Mouse (Mus musculus) stomach, embryonic 14.5 days (tissue): ENCODE measurements around the gene Creb5. TPM values are rescaled to one million over a fixed set of nuclear protein-coding genes. Genes with fewer than 3 reads are reported as not detected.
A peak's percentile ranks its signal among the peaks of the same experiment; 100 is the strongest.

Source experiments
- ATAC-seq: fragments of 200-750 bp; cut with Nextera tagmentation; 2 replicates; pipeline ENCODE4 v1.8.0; 2017; ENCODE audit warnings: low read depth, moderate TSS enrichment; ENCODE audit not compliant: insufficient number of reproducible peaks, insufficient read depth, low FRiP score
- H3K27ac ChIP-seq: fragments of 300-500 bp; sonication (generic); 2 replicates; pipeline ENCODE4 v1.5.1; 2014; ENCODE audit warnings: mild to moderate bottlenecking, low read length, moderate library complexity, mixed read lengths
- H3K27me3 ChIP-seq: fragments of 300-500 bp; sonication (generic); 2 replicates; pipeline ENCODE4 v1.6.1; 2014; ENCODE audit warnings: low read length, control low read depth, mixed read lengths; ENCODE audit not compliant: control insufficient read depth, insufficient read depth
- H3K36me3 ChIP-seq: fragments of 300-500 bp; sonication (generic); 2 replicates; pipeline ENCODE4 v1.6.1; 2014; ENCODE audit warnings: mild to moderate bottlenecking, control low read depth, low read length, moderate library complexity, mixed read lengths; ENCODE audit not compliant: control insufficient read depth, insufficient read depth
- H3K4me1 ChIP-seq: fragments of 300-500 bp; sonication (generic); 2 replicates; pipeline ENCODE4 v1.6.1; 2014; ENCODE audit warnings: low read length, control low read depth, mixed read lengths; ENCODE audit not compliant: control insufficient read depth, insufficient read depth
- H3K4me2 ChIP-seq: fragments of 300-500 bp; sonication (generic); replicated peaks from 2 replicates; pipeline ENCODE4 v1.6.1; 2014; ENCODE audit warnings: low read depth, low read length, control low read depth
- H3K4me3 ChIP-seq: fragments of 300-500 bp; sonication (generic); 2 replicates; pipeline ENCODE4 v1.5.1; 2014; ENCODE audit warnings: low read depth, low read length, control low read depth
- H3K9ac ChIP-seq: fragments of 300-500 bp; sonication (generic); replicated peaks from 2 replicates; pipeline ENCODE4 v1.6.1; 2014; ENCODE audit warnings: low read depth, mild to moderate bottlenecking, control low read depth, low read length, moderate library complexity, mixed read lengths
- H3K9me3 ChIP-seq: fragments of 300-500 bp; sonication (generic); 2 replicates; pipeline ENCODE4 v1.6.1; 2016; ENCODE audit warnings: low read depth, low read length, control low read depth; ENCODE audit not compliant: control insufficient read depth
- WGBS: fragments of 180-500 bp; shearing (Covaris S2); extraction: QIAGEN DNeasy Blood & Tissue Kit; methylation state at CpG from one replicate; pipeline ENCODE4 v1.1.7; 2014; 5-methylcytosine and 5-hydroxymethylcytosine counted together
- polyA plus RNA-seq: library from polyadenylated mRNA; unstranded; fragments of >200 nt; fragmentation: Nextera tagmentation; extraction: Ambion mirVana; gene quantifications from 2 replicates; pipeline ENCODE4 v1.2.1, GENCODE M21; 2014

The Creb5 gene
- polyA plus RNA-seq, 1 experiment from 2014 or later: 10.2 TPM

DNA sequence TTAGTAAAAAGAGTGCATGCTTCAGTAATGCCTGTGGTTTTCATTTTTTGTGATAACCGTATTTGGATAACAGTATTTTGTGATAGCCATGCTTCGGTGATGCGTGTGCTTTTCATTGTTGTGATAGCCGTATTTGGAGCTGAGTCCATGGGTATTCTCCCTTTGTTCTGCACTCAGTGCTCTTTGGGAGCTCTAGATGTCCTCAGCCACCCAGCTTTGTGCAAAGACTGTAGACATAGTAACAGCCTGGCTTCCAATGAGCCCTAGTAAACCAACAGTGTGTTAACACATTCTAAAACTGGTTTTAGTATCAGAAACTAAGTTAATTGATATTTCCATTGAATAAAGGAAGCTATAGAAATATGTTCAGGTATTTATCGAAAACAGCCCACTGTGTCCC is 254.7 kb downstream of the Creb5 start:
- Histone ChIP-seq H3K4me2 (no peak overlapping the region), H3K9me3 (no peaks in the 10 kb centered on the region), H3K4me1 (0 out of 2 replicates have a peak, but pooled peaks cover 9% of the 10 kb centered on the region), H3K27ac (no peak overlapping the region), H3K27me3 (no peaks in the 10 kb centered on the region), H3K9ac (no peak overlapping the region), H3K4me3 (no peak overlapping the region), H3K36me3 (no peaks in the 10 kb centered on the region)
- no peak for ATAC-seq
- 92% methylated on average over 5 of the region's 5 CpGs for WGBS

DNA sequence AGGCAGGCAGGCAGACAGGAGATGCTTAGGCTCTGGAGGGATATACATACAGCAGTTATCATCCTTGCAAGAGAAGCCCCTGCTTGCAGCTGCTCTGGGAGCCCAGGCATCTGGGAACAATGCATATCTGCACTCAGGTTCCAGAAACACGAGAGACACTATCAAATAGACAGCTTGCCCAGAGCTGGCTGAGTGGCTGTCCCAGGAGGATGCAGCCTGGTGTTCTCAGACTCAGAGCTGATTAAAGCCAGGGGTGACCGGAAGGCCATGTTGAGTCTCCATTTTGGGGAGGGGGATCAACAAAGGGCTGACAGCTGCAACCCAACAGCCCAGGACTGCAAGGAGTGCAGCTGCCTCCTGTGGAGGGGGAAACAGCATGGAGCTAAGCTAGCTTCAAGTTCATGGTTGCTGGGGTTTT is 258.4 kb downstream of the Creb5 start:
- Histone ChIP-seq H3K4me3 (no peak overlapping the region), H3K4me2 (no peak overlapping the region; the same call in 1 of the 2 replicates), H3K4me1 (peaks cover 17% of the 10 kb centered on the region; the same call in 1 of the 2 replicates), H3K27ac (peak overlapping the region; percentile 52), H3K9ac (no peak overlapping the region), H3K36me3 (no peaks in the 10 kb centered on the region), H3K27me3 (no peaks in the 10 kb centered on the region), H3K9me3 (no peaks in the 10 kb centered on the region)
- WGBS: 17% methylated on average over 2 of the region's 2 CpGs
- peak; percentile 67; the same call in 1 of the 2 replicates for ATAC-seq

DNA sequence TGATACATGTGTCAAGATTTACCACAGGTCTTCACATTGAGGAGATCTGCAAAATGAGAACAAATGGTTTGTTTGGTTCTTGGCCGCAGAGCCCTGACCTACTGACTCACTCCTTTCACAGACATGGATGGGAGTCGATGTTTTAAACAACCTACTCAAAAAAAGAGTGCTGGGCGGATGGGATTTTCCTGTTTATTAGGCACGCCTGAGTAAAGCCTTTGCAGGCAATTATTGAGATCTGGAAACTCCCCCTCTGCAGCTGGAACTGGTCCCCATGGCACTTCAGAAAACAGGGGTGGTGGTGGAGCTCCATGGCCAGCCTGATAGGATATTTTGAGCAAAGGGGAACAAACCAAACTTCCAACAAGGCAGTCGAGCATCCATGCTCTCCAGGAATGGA is 258.9 kb downstream of the Creb5 start:
- ATAC-seq: no peak
- Histone ChIP-seq H3K4me1 (peaks cover 17% of the 10 kb centered on the region; the same call in 1 of the 2 replicates), H3K4me2 (no peak overlapping the region), H3K27me3 (no peaks in the 10 kb centered on the region), H3K4me3 (no peak overlapping the region), H3K36me3 (no peaks in the 10 kb centered on the region), H3K27ac (peak overlapping the region; percentile 52; the same call in 1 of the 2 replicates), H3K9me3 (no peaks in the 10 kb centered on the region), H3K9ac (no peak overlapping the region)
- 20% methylated on average over 5 of the region's 5 CpGs for WGBS

DNA sequence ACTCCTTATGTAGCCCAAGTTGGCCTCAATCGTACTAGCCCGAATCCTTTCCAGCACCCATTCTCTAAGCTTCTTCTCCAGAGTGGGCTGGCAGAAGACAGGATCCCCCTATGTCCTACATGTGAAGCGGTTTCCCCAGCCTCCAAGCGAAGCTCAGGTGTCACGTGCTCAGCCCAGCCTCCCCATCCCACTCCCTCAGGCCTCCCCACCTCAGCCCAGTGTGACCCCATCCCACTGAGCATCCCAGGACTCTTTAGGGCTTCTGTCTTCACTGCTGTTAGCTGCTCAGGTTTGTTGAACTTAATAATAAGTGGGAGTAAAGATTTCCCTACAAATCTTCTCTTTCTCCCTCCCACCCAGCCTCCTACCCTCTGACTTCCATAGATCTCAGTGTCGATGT is 261.2 kb downstream of the Creb5 start:
- no peak overlapping the region for H3K4me3 ChIP-seq
- no peak overlapping the region for H3K9ac ChIP-seq
- H3K4me1 ChIP-seq: peaks cover 17% of the 10 kb centered on the region; the same call in 1 of the 2 replicates
- H3K27ac ChIP-seq: no peak overlapping the region
- no peak overlapping the region for H3K4me2 ChIP-seq
- 61% methylated on average over 6 of the region's 6 CpGs for WGBS
- no peaks in the 10 kb centered on the region for H3K36me3 ChIP-seq
- no peak for ATAC-seq
- no peaks in the 10 kb centered on the region for H3K9me3 ChIP-seq
- no peaks in the 10 kb centered on the region for H3K27me3 ChIP-seq

DNA sequence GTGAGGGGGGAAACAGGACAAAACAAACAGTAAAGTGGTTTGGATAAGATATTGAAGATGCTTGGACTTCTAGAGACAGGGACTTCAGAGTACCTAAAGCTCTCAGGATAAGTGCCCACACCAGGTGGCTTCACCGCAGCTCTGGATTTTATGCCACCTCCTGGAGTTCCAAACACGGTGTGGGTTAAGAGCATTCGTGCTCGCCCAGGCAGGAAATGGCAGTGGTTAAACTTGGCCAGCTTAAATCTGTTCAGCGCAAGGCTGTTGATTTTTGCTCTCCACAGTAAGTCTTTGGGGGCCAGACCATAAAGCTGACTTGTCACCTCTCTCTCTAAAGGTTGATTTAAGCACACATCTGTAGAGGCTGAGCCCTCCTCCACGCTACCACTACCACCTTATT is 262.3 kb downstream of the Creb5 start:
- H3K36me3 ChIP-seq: no peaks in the 10 kb centered on the region
- peaks cover 17% of the 10 kb centered on the region; the same call in 1 of the 2 replicates for H3K4me1 ChIP-seq
- H3K4me2 ChIP-seq: no peak overlapping the region
- H3K27ac ChIP-seq: no peak overlapping the region
- 59% methylated on average over 6 of the region's 6 CpGs for WGBS
- H3K9ac ChIP-seq: no peak overlapping the region
- H3K27me3 ChIP-seq: no peaks in the 10 kb centered on the region
- H3K4me3 ChIP-seq: no peak overlapping the region
- no peaks in the 10 kb centered on the region for H3K9me3 ChIP-seq
- no peak for ATAC-seq

DNA sequence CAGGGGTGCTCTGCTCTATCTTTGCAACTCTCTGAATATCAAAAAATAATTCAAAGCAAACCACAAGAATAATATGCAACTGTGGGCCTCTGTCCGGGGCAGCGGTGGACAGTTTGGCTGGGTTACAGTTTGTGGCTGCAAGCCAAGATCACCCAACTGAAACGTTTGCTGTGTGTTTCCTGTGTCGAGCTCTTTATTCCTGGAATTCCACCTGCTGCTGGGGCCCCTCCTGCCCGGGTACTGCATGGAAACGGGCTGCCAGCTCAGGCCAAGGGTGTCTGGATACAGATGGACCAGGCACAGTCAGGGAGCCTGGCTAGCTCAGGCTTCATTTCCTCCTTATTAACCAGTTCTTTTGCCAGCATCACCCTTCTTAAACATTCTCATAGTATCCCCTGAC is 269.0 kb downstream of the Creb5 start:
- 29% methylated on average over 6 of the region's 6 CpGs for WGBS
- no peak for ATAC-seq

DNA sequence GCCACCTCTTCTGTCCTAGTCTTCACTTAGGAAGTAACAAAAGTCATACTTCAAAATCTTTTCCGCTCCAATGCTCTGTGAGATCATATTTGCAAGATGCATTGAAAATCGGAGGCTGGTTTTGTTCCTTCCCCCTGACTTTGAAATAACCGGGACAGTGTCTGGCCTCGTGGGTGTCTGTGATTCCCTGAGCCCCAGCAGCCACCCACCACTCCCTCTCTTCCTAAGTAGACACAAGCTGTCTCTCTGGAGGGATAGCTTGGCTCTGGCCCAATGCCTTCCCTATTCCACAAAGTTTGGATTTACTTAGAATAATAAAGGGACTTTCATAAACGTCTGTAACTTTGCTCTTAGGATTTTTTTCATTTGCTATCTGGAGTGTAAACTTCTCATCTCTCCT is 273.9 kb downstream of the Creb5 start:
- H3K27me3 ChIP-seq: no peaks in the 10 kb centered on the region
- no peaks in the 10 kb centered on the region for H3K4me1 ChIP-seq
- H3K4me3 ChIP-seq: no peak overlapping the region
- ATAC-seq: no peak
- WGBS: 50% methylated on average over 5 of the region's 5 CpGs
- no peak overlapping the region for H3K27ac ChIP-seq
- H3K36me3 ChIP-seq: no peaks in the 10 kb centered on the region
- no peaks in the 10 kb centered on the region for H3K9me3 ChIP-seq
- no peak overlapping the region for H3K9ac ChIP-seq
- no peak overlapping the region for H3K4me2 ChIP-seq

More for the DNA sequence above, 269.0 kb downstream of the Creb5 start:
- no peak overlapping the region for H3K27ac ChIP-seq
- no peak overlapping the region for H3K4me3 ChIP-seq
- no peaks in the 10 kb centered on the region for H3K27me3 ChIP-seq
- H3K4me2 ChIP-seq: no peak overlapping the region
- no peaks in the 10 kb centered on the region for H3K4me1 ChIP-seq
- H3K9ac ChIP-seq: no peak overlapping the region
- H3K9me3 ChIP-seq: no peaks in the 10 kb centered on the region
- H3K36me3 ChIP-seq: no peaks in the 10 kb centered on the region

DNA sequence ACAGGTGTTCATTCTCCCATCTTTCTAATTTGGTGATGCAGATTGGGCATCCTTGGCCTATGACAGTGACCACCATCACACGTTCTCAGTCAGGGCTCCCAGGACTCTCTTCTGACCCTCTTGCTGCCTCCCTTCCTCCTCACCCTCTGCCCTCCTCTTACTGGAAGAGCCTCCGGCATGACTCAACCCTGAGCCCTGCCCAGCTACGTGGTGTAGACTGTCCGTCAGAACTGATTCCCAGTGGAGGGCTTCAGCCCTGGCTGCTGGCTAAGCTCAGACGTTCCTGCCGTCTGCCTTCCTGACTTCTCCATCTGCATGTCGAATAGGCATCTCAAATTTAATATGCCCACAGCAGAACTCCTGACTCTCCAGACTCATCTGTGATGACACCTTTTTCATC is 275.5 kb downstream of the Creb5 start:
- H3K4me1 ChIP-seq: no peaks in the 10 kb centered on the region; the same call in 1 of the 2 replicates
- no peak overlapping the region for H3K9ac ChIP-seq
- no peaks in the 10 kb centered on the region for H3K27me3 ChIP-seq
- H3K4me3 ChIP-seq: no peak overlapping the region
- H3K36me3 ChIP-seq: no peaks in the 10 kb centered on the region
- no peak overlapping the region for H3K4me2 ChIP-seq
- H3K27ac ChIP-seq: no peak overlapping the region
- ATAC-seq: no peak
- no peaks in the 10 kb centered on the region for H3K9me3 ChIP-seq
- WGBS: 77% methylated on average over 7 of the region's 7 CpGs

DNA sequence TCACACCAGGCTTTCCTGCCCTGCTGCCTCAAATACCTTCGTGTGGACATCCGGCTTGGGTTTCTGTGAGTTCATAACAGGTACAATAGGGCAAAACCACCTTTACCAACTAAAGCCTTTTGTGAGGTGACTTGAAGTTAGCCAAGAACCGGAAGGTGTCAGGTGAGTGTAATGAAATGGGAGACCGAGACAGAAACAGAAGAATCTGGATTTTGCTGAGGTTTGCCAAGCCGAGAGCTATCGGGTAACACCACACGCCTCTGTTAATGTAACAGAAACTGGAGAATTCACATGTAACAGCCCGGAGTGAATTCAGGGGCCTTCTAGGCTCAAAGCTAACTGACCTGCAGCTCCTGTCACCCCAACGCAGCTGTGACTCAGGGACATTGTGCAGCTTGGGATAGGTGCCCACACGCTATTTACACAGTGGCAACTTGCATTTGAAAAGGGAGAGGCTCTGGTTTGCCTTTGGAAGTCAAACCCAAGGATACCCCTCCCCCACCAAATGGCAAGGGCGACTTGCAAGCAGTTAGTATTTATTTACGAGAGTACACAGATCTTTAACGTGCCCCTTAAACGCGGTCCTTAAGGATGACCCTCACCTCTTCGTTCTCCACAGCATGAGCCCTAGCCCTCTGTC is 276.6 kb downstream of the Creb5 start:
- Histone ChIP-seq H3K9ac (no peak overlapping the region), H3K36me3 (no peaks in the 10 kb centered on the region), H3K4me1 (no peaks in the 10 kb centered on the region; the same call in 1 of the 2 replicates), H3K4me3 (no peak overlapping the region), H3K27me3 (no peaks in the 10 kb centered on the region), H3K9me3 (no peaks in the 10 kb centered on the region), H3K27ac (no peak overlapping the region), H3K4me2 (no peak overlapping the region)
- WGBS: 57% methylated on average over 16 of the region's 16 CpGs
- no peak for ATAC-seq
